Mouse (Mus musculus): ENCODE data around the gene Grid1. TPM values are rescaled to one million over a fixed set of nuclear protein-coding genes. Genes with fewer than 3 reads are reported as not detected.

Gene Grid1
- polyA plus RNA-seq, 1 experiment = not detected

DNA sequence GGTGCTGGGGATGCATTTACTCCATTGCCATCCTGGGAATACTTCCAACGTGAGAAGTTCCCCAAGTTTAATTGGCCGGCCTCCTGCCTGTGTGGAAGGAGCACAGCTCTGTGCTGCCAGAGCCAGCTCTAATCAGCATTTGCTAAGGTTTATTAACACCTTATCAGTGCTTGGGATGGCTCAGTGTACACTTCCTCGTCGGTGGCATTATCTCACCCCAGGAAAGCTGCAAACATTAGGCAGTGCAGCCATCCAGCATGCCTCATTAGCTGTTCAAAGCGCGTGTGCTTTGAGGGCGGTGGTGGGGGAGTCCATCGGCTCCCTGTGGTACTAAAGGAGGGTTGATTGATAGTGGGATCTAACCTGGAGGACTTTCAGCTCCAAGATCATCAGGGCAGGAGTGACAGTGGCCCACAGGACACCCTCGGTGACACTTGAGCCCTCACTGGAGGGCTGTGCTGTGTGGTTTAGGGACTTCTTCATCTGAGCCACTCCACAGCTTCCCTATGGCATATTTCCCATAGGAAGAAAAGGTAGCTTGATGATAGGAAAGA lies 275.7 kb downstream of the Grid1 start:
- Histone ChIP-seq H3K36me3 (ENCODE audit: control insufficient read depth, insufficient read depth) (no peaks in the 10 kb centered on the region), H3K4me2 (ENCODE audit: low read depth) (no peak overlapping the region), H3K79me2 (ENCODE audit: control insufficient read depth, insufficient read depth) (no peaks in the 10 kb centered on the region), H3ac (ENCODE audit: control insufficient read depth, insufficient read length) (no peak overlapping the region), H3K27me3 (ENCODE audit: control insufficient read depth, insufficient read depth, insufficient read length) (no peaks in the 10 kb centered on the region), H3K4me3 (no peak overlapping the region)
- TF ChIP-seq CEBPB (IDR thresholded peaks at IDR 0.05; ENCODE audit: insufficient read depth, poor library complexity, severe bottlenecking) (no peak), TCF12 (IDR thresholded peaks at IDR 0.05; ENCODE audit: insufficient read depth, poor library complexity, severe bottlenecking) (no peak), USF1 (IDR thresholded peaks at IDR 0.05; ENCODE audit: low read depth) (no peak), POLR2AphosphoS2 (IDR thresholded peaks at IDR 0.05; ENCODE audit: insufficient read length, low read depth) (no peak), REST (IDR thresholded peaks at IDR 0.05; ENCODE audit: insufficient read depth, insufficient read length) (no peak)

DNA sequence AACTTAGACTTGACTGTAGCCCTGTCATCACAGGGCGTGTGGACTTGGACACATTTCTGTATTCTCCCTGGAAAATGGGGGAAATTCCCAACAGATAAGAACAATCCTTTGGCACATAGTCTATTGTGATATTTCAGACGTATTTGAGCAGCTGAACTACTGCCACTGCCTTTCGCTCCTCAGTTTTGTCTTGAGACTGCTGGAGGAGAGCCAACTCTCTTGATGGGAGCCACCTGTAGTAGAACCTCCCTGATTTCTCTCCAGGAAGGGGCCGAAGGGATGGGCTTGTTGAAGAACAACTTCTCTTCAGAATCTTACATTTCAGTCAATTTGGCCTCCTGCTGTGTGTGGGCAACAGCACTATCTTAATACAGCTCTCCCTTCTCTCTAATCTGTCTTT lies 276.2 kb downstream of the Grid1 start:
- Histone ChIP-seq H3K36me3 (ENCODE audit: control insufficient read depth, insufficient read depth) (no peaks in the 10 kb centered on the region), H3K79me2 (ENCODE audit: control insufficient read depth, insufficient read depth) (no peaks in the 10 kb centered on the region), H3ac (ENCODE audit: control insufficient read depth, insufficient read length) (no peak overlapping the region), H3K4me2 (ENCODE audit: low read depth) (no peak overlapping the region), H3K27me3 (ENCODE audit: control insufficient read depth, insufficient read depth, insufficient read length) (no peaks in the 10 kb centered on the region), H3K4me3 (no peak overlapping the region)
- TF ChIP-seq POLR2AphosphoS2 (IDR thresholded peaks at IDR 0.05; ENCODE audit: insufficient read length, low read depth) (no peak), POLR2A (IDR thresholded peaks at IDR 0.05; ENCODE audit: insufficient read length, low read depth) (no peak), REST (IDR thresholded peaks at IDR 0.05; ENCODE audit: insufficient read depth, insufficient read length) (no peak), CEBPB (IDR thresholded peaks at IDR 0.05; ENCODE audit: insufficient read depth, poor library complexity, severe bottlenecking) (no peak), MYOD1 (IDR thresholded peaks at IDR 0.05; ENCODE audit: control insufficient read depth in 1 of 3, insufficient read length in 2 of 3, low read depth in 2 of 3) (no peak), E2F4 (IDR thresholded peaks at IDR 0.05; ENCODE audit: insufficient read depth) (no peak), TCF3 (IDR thresholded peaks at IDR 0.05; ENCODE audit: insufficient read length, low read depth) (no peak)

DNA sequence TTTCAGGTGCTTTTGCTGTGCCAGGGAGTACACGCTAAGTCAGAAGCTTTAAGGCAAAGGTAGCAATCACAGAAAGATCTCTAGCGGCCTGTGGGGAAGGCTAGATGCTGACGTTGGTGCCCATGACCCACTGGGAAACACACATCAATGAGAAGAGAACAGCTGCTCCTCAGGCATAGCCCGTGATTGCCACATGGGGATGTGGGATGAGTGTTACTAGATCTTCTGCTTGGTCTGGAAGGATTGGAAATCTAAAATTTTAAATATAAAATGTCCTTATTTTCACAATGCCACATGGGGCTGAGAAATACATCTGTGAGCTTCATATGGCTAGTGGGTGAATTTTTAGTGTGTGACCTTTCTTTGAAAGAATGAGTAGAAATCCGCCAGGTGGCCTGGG lies 277.3 kb downstream of the Grid1 start:
- Histone ChIP-seq H3K4me3 (no peak overlapping the region), H3K27me3 (ENCODE audit: control insufficient read depth, insufficient read depth, insufficient read length) (no peaks in the 10 kb centered on the region), H3K79me2 (ENCODE audit: control insufficient read depth, insufficient read depth) (no peaks in the 10 kb centered on the region), H3ac (ENCODE audit: control insufficient read depth, insufficient read length) (no peak overlapping the region), H3K36me3 (ENCODE audit: control insufficient read depth, insufficient read depth) (no peaks in the 10 kb centered on the region), H3K4me2 (ENCODE audit: low read depth) (no peak overlapping the region)
- no peak for TF ChIP-seq POLR2A (IDR thresholded peaks at IDR 0.05; ENCODE audit: insufficient read length, low read depth)
- TF ChIP-seq MYOG (IDR thresholded peaks at IDR 0.05; ENCODE audit: control insufficient read depth in 1 of 3, insufficient read depth in 1 of 3, insufficient read length in 2 of 3, low read depth in 2 of 3) = no peak
- TF ChIP-seq POLR2AphosphoS2 (IDR thresholded peaks at IDR 0.05; ENCODE audit: insufficient read length, low read depth) = no peak
- no peak for TF ChIP-seq USF1 (IDR thresholded peaks at IDR 0.05; ENCODE audit: low read depth)
- no peak for TF ChIP-seq SRF (IDR thresholded peaks at IDR 0.05; ENCODE audit: control insufficient read depth, insufficient read length, low read depth)
- TF ChIP-seq TCF12 (IDR thresholded peaks at IDR 0.05; ENCODE audit: insufficient read depth, poor library complexity, severe bottlenecking) = no peak
- TF ChIP-seq TCF3 (IDR thresholded peaks at IDR 0.05; ENCODE audit: insufficient read length, low read depth) = no peak
- no peak for TF ChIP-seq MYOD1 (IDR thresholded peaks at IDR 0.05; ENCODE audit: control insufficient read depth in 1 of 3, insufficient read length in 2 of 3, low read depth in 2 of 3)
- no peak for TF ChIP-seq MAX (IDR thresholded peaks at IDR 0.05; ENCODE audit: low read depth)
- no peak for TF ChIP-seq CEBPB (IDR thresholded peaks at IDR 0.05; ENCODE audit: insufficient read depth, poor library complexity, severe bottlenecking)
- TF ChIP-seq E2F4 (IDR thresholded peaks at IDR 0.05; ENCODE audit: insufficient read depth) = no peak
- TF ChIP-seq REST (IDR thresholded peaks at IDR 0.05; ENCODE audit: insufficient read depth, insufficient read length) = no peak

DNA sequence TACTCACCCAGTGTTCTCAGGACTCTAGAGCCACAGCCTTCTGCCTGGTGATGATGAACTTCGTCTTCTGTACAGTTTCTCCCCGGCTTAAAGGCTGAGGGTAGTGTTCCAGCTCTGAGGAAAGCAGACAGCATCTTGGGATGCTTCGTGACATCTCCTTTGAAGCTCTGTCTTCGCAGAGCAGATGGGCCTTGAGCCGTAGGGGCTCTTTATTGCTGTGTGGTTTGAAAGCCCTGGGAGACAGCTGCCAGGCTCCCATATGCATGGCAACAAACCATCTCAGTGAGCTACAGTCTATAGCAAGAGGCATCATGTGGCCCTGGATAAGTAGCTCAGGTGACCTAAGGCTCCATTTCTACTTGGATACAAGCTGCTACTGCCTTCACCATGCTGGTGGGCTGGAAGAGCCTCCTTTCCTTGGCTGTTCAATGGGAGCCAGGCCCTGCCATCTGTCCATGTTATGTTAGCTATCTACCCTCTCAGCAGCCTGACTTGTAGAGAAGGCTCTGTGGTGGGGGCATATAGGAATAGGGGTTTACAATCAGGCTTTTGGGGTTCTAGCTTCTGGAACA lies 283.8 kb downstream of the Grid1 start:
- Histone ChIP-seq H3K36me3 (ENCODE audit: control insufficient read depth, insufficient read depth) (no peaks in the 10 kb centered on the region), H3ac (ENCODE audit: control insufficient read depth, insufficient read length) (no peak overlapping the region), H3K4me2 (ENCODE audit: low read depth) (no peak overlapping the region), H3K79me2 (ENCODE audit: control insufficient read depth, insufficient read depth) (no peaks in the 10 kb centered on the region), H3K4me3 (no peak overlapping the region), H3K27me3 (ENCODE audit: control insufficient read depth, insufficient read depth, insufficient read length) (no peaks in the 10 kb centered on the region)
- TF ChIP-seq CEBPB (IDR thresholded peaks at IDR 0.05; ENCODE audit: insufficient read depth, poor library complexity, severe bottlenecking) (no peak), SRF (IDR thresholded peaks at IDR 0.05; ENCODE audit: control insufficient read depth, insufficient read length, low read depth) (no peak), TCF12 (IDR thresholded peaks at IDR 0.05; ENCODE audit: insufficient read depth, poor library complexity, severe bottlenecking) (no peak), REST (IDR thresholded peaks at IDR 0.05; ENCODE audit: insufficient read depth, insufficient read length) (no peak), POLR2A (IDR thresholded peaks at IDR 0.05; ENCODE audit: insufficient read length, low read depth) (no peak), MYOG (IDR thresholded peaks at IDR 0.05; ENCODE audit: control insufficient read depth in 1 of 3, insufficient read depth in 1 of 3, insufficient read length in 2 of 3, low read depth in 2 of 3) (no peak), TCF3 (IDR thresholded peaks at IDR 0.05; ENCODE audit: insufficient read length, low read depth) (no peak), MYOD1 (IDR thresholded peaks at IDR 0.05; ENCODE audit: control insufficient read depth in 1 of 3, insufficient read length in 2 of 3, low read depth in 2 of 3) (no peak), USF1 (IDR thresholded peaks at IDR 0.05; ENCODE audit: low read depth) (no peak), POLR2AphosphoS2 (IDR thresholded peaks at IDR 0.05; ENCODE audit: insufficient read length, low read depth) (no peak), MAX (IDR thresholded peaks at IDR 0.05; ENCODE audit: low read depth) (no peak), E2F4 (IDR thresholded peaks at IDR 0.05; ENCODE audit: insufficient read depth) (no peak)

DNA sequence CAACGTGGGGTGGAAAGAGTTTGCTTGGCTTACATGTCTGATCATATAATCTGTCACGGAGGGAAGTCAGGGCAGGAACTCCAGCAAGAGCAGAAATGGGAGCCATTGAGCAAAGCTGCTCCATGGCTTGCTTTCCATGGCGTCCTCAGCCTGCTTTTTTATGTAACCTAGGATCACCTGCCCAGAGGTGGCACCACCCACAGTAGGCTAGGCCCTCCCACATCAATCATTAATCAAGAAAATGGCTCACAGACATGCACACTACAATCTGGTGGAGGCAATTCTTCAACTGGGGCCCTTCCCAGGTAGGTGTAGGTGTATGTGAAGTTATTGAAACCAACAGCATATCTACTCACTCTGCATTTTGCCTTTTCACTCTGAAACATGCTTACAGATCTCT lies 287.7 kb downstream of the Grid1 start:
- no peaks in the 10 kb centered on the region for H3K27me3 ChIP-seq (ENCODE audit: control insufficient read depth, insufficient read depth, insufficient read length)
- TF ChIP-seq REST (IDR thresholded peaks at IDR 0.05; ENCODE audit: insufficient read depth, insufficient read length) = no peak
- TF ChIP-seq TCF3 (IDR thresholded peaks at IDR 0.05; ENCODE audit: insufficient read length, low read depth) = no peak
- TF ChIP-seq CEBPB (IDR thresholded peaks at IDR 0.05; ENCODE audit: insufficient read depth, poor library complexity, severe bottlenecking) = no peak
- H3K4me2 ChIP-seq (ENCODE audit: low read depth) = no peak overlapping the region
- no peaks in the 10 kb centered on the region for H3K79me2 ChIP-seq (ENCODE audit: control insufficient read depth, insufficient read depth)
- H3K36me3 ChIP-seq (ENCODE audit: control insufficient read depth, insufficient read depth) = no peaks in the 10 kb centered on the region
- H3ac ChIP-seq (ENCODE audit: control insufficient read depth, insufficient read length) = no peak overlapping the region
- no peak overlapping the region for H3K4me3 ChIP-seq

Measured in myocyte (in vitro differentiated cells).